Mouse (Mus musculus): ENCODE results near the gene Utp3. TPM values are rescaled to one million over a fixed set of nuclear protein-coding genes. Genes with fewer than 3 reads are reported as not detected.

The Utp3 gene
- total and polyA plus RNA-seq, 2 experiments from 2014 or later, result 11.3 to 51.8 TPM

- TF ChIP-seq CTCF (IDR thresholded peaks at IDR 0.05; ENCODE audit: low read depth), result no peak
- peak; percentile 48 for ATAC-seq
- H3K36me3 ChIP-seq (ENCODE audit: insufficient read depth, low read length), result no peaks in the 10 kb centered on the region
- peak overlapping the region; percentile 66 for H3K4me3 ChIP-seq (ENCODE audit: low read length)
- peak overlapping the region; percentile 74 for H3K27ac ChIP-seq
- WGBS, result 7% methylated on average over 9 of the region's 9 CpGs
- peak; percentile 69 for DNase-seq (ENCODE audit: low spot score)
- H3K4me2 ChIP-seq (ENCODE audit: low read depth, low read length), result peak overlapping the region; percentile 71
- no peaks in the 10 kb centered on the region for H3K27me3 ChIP-seq (ENCODE audit: insufficient read depth, low read length)
- peak overlapping the region; percentile 72 for H3K9ac ChIP-seq (replicated peaks; ENCODE audit: low read length)
- H3K4me1 ChIP-seq (ENCODE audit: insufficient read depth, low read length), result peaks cover 29% of the 10 kb centered on the region
- H3K9me3 ChIP-seq (ENCODE audit: low read length), result no peaks in the 10 kb centered on the region
These were observed 29.8 kb downstream of the Utp3 start for GRCm38 (mm10) chr5:88584061-88584460.

- DNase-seq (ENCODE audit: low spot score), result peak; percentile 31
- H3K4me1 ChIP-seq (ENCODE audit: insufficient read depth, low read length), result peaks cover 29% of the 10 kb centered on the region
- H3K27me3 ChIP-seq (ENCODE audit: insufficient read depth, low read length), result no peaks in the 10 kb centered on the region
- no peaks in the 10 kb centered on the region for H3K36me3 ChIP-seq (ENCODE audit: insufficient read depth, low read length)
- TF ChIP-seq CTCF (IDR thresholded peaks at IDR 0.05; ENCODE audit: low read depth), result no peak
- H3K9ac ChIP-seq (replicated peaks; ENCODE audit: low read length), result peak overlapping the region; percentile 72
- no peaks in the 10 kb centered on the region for H3K9me3 ChIP-seq (ENCODE audit: low read length)
- peak overlapping the region; percentile 66 for H3K4me3 ChIP-seq (ENCODE audit: low read length)
- peak overlapping the region; percentile 51; the same call in 1 of the 2 replicates for H3K27ac ChIP-seq
- ATAC-seq, result no peak
- peak overlapping the region; percentile 71 for H3K4me2 ChIP-seq (ENCODE audit: low read depth, low read length)
- WGBS, result 34% methylated on average over 7 of the region's 7 CpGs
These were observed 32.3 kb downstream of the Utp3 start for GRCm38 (mm10) chr5:88586407-88587174.

- ATAC-seq, result 0 out of 2 replicates have a peak, but pooled peaks have one; percentile 7
- no peak; the same call in 1 of the 2 replicates for TF ChIP-seq CTCF (IDR thresholded peaks at IDR 0.05; ENCODE audit: low read depth)
- H3K4me1 ChIP-seq (ENCODE audit: insufficient read depth, low read length), result peaks cover 29% of the 10 kb centered on the region
These were observed 33.1 kb downstream of the Utp3 start for GRCm38 (mm10) chr5:88587211-88587934.

GRCm38 (mm10) chr5:88588481-88588880 is 34.2 kb downstream of the Utp3 start:
- 38% methylated on average over 5 of the region's 5 CpGs for WGBS
- H3K27me3 ChIP-seq (ENCODE audit: insufficient read depth, low read length), result no peaks in the 10 kb centered on the region
- TF ChIP-seq CTCF (IDR thresholded peaks at IDR 0.05; ENCODE audit: low read depth), result no peak
- DNase-seq (ENCODE audit: low spot score), result no peak
- no peaks in the 10 kb centered on the region for H3K36me3 ChIP-seq (ENCODE audit: insufficient read depth, low read length)
- no peak overlapping the region for H3K4me3 ChIP-seq (ENCODE audit: low read length)
- ATAC-seq, result no peak
- no peak overlapping the region for H3K27ac ChIP-seq
- peak overlapping the region; percentile 33 for H3K4me2 ChIP-seq (ENCODE audit: low read depth, low read length)
- no peaks in the 10 kb centered on the region for H3K9me3 ChIP-seq (ENCODE audit: low read length)
- H3K9ac ChIP-seq (replicated peaks; ENCODE audit: low read length), result no peak overlapping the region
- peaks cover 29% of the 10 kb centered on the region for H3K4me1 ChIP-seq (ENCODE audit: insufficient read depth, low read length)

More at GRCm38 (mm10) chr5:88587211-88587934, 33.1 kb downstream of the Utp3 start:
- Histone ChIP-seq H3K4me2 (ENCODE audit: low read depth, low read length) (peak overlapping the region; percentile 71), H3K9ac (replicated peaks; ENCODE audit: low read length) (peak overlapping the region; percentile 72), H3K4me3 (ENCODE audit: low read length) (peak overlapping the region; percentile 66), H3K9me3 (ENCODE audit: low read length) (no peaks in the 10 kb centered on the region), H3K27ac (no peak overlapping the region), H3K36me3 (ENCODE audit: insufficient read depth, low read length) (no peaks in the 10 kb centered on the region), H3K27me3 (ENCODE audit: insufficient read depth, low read length) (no peaks in the 10 kb centered on the region)
- peak; percentile 58 for DNase-seq (ENCODE audit: low spot score)
- 14% methylated on average over 13 of the region's 13 CpGs for WGBS

- no peak for TF ChIP-seq CTCF (IDR thresholded peaks at IDR 0.05; ENCODE audit: low read depth)
- no peak for ATAC-seq
- WGBS, result 90% methylated on average over 13 of the region's 13 CpGs
- H3K27me3 ChIP-seq (ENCODE audit: insufficient read depth, low read length), result no peaks in the 10 kb centered on the region
- DNase-seq (ENCODE audit: low spot score), result no peak
- no peak overlapping the region for H3K4me3 ChIP-seq (ENCODE audit: low read length)
- peaks cover 4% of the 10 kb centered on the region; the same call in 1 of the 2 replicates for H3K4me1 ChIP-seq (ENCODE audit: insufficient read depth, low read length)
- no peak overlapping the region for H3K9ac ChIP-seq (replicated peaks; ENCODE audit: low read length)
- no peaks in the 10 kb centered on the region for H3K36me3 ChIP-seq (ENCODE audit: insufficient read depth, low read length)
- H3K4me2 ChIP-seq (ENCODE audit: low read depth, low read length), result no peak overlapping the region
- no peak overlapping the region for H3K27ac ChIP-seq
- no peaks in the 10 kb centered on the region for H3K9me3 ChIP-seq (ENCODE audit: low read length)
These were observed 39.3 kb downstream of the Utp3 start for GRCm38 (mm10) chr5:88593421-88594172.

- TF ChIP-seq CTCF (IDR thresholded peaks at IDR 0.05; ENCODE audit: low read depth), result no peak
- no peaks in the 10 kb centered on the region for H3K36me3 ChIP-seq (ENCODE audit: insufficient read depth, low read length)
These were observed 39.9 kb downstream of the Utp3 start for GRCm38 (mm10) chr5:88594173-88594569.

More at GRCm38 (mm10) chr5:88594173-88594569, 39.9 kb downstream of the Utp3 start:
- ATAC-seq (no peak), DNase-seq (ENCODE audit: low spot score) (no peak)
- Histone ChIP-seq H3K4me1 (ENCODE audit: insufficient read depth, low read length) (no peaks in the 10 kb centered on the region), H3K9ac (replicated peaks; ENCODE audit: low read length) (no peak overlapping the region), H3K27me3 (ENCODE audit: insufficient read depth, low read length) (no peaks in the 10 kb centered on the region), H3K9me3 (ENCODE audit: low read length) (no peaks in the 10 kb centered on the region), H3K4me2 (ENCODE audit: low read depth, low read length) (no peak overlapping the region), H3K27ac (no peak overlapping the region), H3K4me3 (ENCODE audit: low read length) (no peak overlapping the region)
- WGBS, result 93% methylated on average over 7 of the region's 7 CpGs

Measured in hindbrain, postnatal 0 days (tissue).